Mouse (Mus musculus): ENCODE results near the gene Pof1b. TPM values are rescaled to one million over a fixed set of nuclear protein-coding genes. Genes with fewer than 3 reads are reported as not detected.

The Pof1b gene
- 0.37 and 0.55 TPM in 2 replicates for polyA plus RNA-seq (2015; fragmentation: Nextera tagmentation; extraction: Ambion mirVana)

DNA sequence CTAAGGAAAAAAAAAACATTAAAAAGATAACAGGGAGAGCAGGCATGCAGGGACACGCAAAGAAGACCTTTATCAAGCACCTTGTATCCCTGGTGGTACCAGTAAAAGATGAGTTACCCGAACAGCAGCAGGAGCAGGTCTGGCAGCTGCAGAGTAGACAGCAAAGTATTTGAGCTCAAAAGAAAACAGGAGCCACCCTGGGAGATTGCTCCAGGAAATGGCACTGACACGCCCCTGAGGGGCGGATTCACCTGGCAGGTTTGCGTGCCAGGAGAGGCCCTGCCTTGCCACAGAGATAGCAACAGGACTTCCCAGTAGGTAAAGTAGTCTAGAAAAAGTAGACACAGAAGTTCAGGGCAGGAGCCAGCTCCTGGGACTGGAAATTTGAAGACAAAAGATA is at the start of gene Pof1b:
Pof1b (minus strand) TSS at position 144 of the 400 bp plus-strand sequence.
- DNase-seq (ENCODE audit: low spot score) = no peak

DNA sequence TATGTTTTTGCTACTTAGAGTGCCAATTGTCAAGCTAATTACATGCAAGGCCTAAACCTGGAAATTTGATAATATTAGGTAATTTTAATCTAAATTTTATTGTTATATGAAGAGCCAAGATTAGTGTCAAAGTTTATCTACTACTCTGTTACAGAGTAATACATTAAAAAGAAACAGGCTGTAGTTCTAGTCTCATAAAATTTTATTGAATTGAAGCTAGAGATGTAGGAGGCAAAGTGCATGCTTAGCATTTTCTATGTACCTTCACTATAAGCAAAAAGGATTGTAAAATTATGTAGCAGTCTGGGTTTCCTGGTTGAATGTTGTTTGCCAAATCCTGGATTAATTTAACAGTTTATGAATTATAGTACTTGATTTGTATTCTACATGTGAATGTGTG is 18.1 kb upstream of the Pof1b start:
- no peak for DNase-seq (ENCODE audit: low spot score)

DNA sequence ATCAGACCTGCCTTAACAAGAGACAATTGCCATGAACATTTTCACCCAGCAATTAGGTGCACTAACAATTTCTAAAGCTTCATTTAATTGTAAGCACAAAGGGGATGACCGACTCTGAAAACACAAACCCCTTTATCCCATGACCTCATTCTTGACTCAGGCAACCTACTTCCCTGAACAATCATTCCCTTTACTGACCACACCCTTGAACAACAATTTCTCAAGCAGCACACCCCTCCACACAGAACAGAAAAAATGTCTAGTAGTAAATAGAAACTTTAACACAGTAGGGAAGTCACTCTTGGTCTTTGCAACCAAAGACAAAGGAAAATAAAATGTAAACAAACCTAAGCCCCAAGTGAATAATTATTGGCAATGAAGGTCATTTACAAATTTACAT is 4.1 kb downstream of the Pof1b start:
- no peak for DNase-seq (ENCODE audit: low spot score)

DNA sequence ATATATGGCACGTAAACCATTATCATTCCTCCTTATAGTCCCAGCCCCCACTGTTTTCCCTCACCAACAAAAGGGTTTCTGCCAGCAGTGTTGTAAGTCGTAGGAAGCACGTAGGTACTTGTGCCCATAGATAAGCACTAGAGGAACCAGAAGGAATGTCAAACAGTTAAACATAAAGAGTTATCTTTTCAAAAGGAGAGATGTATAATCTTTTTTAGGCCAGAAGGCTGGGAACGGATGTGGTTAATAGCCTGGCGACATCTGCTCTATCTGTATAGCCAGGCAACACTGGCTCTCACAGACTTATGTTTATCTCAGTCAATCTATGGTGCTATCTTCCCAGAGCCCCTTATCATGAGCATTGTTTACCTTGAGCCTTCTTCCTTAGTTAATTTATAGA is 17.8 kb downstream of the Pof1b start:
- no peak for DNase-seq (ENCODE audit: low spot score)

DNA sequence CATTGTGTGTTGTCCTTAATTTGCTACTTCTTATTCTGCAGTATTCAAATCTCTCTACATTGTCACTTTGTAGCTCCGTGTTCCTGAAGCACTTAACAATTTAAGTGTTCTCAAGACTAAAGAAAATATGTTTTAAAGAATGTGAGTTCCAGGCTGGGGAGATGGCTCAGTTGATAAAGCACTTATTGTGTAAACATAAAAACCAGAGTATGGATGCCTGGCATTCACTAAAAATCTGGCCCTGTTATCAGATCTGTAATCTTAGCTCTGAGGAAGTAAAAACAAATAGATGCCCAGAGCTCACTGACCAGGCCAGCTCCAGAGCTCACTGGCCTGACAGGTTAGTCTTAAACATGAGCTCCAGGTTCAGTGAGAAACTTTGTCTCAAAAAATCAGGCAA is 22.9 kb downstream of the Pof1b start:
- DNase-seq (ENCODE audit: low spot score) = no peak

DNA sequence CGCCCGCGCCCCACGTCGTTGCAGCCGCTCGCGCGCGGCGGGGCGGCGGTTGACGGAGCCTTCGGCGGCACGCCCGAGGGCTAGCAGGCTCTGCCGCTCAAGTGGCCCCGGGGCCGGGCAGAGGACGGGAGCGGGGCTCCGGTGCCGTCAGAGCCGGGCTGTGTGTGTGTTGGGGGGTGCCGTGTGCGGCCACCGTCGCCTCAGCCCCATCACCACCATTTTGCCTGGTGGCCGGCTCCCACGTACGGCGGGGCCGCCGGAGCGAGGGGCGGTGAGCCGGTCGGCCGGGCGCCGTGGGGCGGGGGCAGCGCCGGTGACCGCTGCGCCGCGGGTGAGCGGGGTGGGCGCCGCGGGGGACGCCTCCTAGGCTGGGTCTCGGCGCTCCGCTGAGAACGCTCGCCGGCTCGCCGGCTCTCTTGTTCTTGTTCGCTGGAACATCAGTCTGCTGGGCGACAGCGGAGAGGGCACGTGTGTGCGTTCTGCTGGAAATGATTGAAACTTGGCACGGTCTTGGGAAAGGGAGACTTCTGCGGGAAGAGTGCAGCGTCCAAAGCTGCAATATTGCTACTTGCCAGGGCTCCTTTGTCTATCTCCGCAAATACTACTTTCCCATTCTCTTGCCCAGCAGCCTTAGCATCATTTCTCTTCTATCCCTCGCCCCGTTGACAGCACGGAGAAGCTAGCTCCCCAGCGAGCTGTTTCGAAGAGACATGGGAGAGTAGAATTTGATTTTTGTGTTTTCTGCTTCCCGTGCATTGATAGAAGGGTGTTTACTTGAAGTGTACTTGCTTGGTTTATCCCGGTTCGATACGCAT is 96.9 kb downstream of the Pof1b start:
- peak; percentile 12 for DNase-seq (ENCODE audit: low spot score)

DNA sequence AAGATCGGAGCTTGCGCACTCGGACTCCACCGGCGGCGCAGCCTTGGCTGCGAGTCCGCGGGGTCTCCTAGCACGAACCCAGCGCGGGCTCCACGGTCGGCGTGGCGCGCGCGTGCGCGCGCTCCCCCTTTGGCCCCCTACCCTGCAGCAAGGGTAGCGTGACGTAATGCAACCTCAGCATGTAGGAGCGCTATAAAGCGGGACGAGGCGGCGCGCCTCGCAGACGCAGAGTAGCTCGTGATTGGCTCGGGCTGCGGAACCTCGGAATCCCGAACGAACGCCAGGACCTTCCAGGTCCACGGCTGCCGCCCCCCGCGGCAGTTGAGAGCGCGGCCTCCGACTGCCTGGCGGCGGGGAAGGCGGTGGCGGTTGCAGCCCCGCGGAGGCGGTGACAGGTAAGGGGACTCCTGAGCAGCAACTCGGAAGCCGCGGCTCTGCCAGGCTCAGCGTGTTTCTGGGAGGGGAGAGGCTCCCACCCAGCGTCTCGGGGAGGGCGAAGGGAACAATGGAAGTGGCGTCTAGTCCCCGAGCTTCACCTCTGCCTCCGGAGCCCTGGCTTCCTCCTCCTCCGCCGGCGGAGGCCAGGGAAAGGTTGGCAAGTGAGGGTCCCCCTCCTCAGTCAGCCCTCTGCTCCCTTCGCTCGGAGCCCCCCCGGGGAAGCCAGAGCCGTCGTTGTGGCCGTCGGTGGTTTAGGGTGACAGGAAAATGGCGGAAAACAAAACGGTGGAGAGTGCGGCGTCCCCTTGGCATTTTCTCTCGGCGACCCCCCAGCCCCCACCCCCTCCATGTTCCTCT is 97.7 kb downstream of the Pof1b start, which contains the start of gene Zfp711:
Zfp711 (plus strand) TSS at position 16 of the 795 bp plus-strand sequence.
- DNase-seq (ENCODE audit: low spot score) = peak; percentile 76

Other genes starting within 250 kb of the Pof1b start
- not detected in 2 replicates for gene 2010106E10Rik, start 203.4 kb downstream of the Pof1b start, polyA plus RNA-seq (2015; fragmentation: Nextera tagmentation; extraction: Ambion mirVana)
- 3.0 and 3.3 TPM in 2 replicates for gene Zfp711, start 98.1 kb downstream of the Pof1b start, polyA plus RNA-seq (2015; fragmentation: Nextera tagmentation; extraction: Ambion mirVana)